In genomic region chr3:153516848-153517247, GRCm38 (mm10) we compare ENCODE assay signal across 14 mouse cellular contexts.
"Had no signal": no experiment of that assay in that cellular context is flagged by ENCODE, and none has a peak within 500 bp of the region (broad histone marks: within the 10 kb centered on the region; RNA-seq: fewer than 3 reads in every experiment).

No protein-coding gene starts in this region.

- H3K9ac ChIP-seq: limb, embryonic 12.5 days; limb, embryonic 15.5 days; liver, embryonic 14.5 days; liver, postnatal 0 days; lung, embryonic 14.5 days; midbrain, embryonic 13.5 days had no signal

- H3K27ac ChIP-seq: limb, embryonic 12.5 days; limb, embryonic 15.5 days; liver, embryonic 14.5 days; macrophage; midbrain, embryonic 13.5 days had no signal

- H3K4me2 ChIP-seq: limb, embryonic 12.5 days; limb, embryonic 15.5 days; liver, embryonic 11.5 days; lung, embryonic 14.5 days; midbrain, embryonic 13.5 days had no signal

- DNase-seq: kidney, postnatal 14 days; kidney, postnatal 4 days; left cerebral cortex, postnatal 4 days; liver, postnatal 0 days; lung, embryonic 14.5 days; thymus, adult 18-20 months; thymus, postnatal 36 days had no signal

- ATAC-seq: liver, postnatal 0 days; lung, postnatal 0 days; midbrain, embryonic 13.5 days had no signal

- H3K4me1 ChIP-seq: limb, embryonic 12.5 days; midbrain, embryonic 13.5 days had no signal

- H3K27me3 ChIP-seq: limb, embryonic 12.5 days; limb, embryonic 15.5 days; midbrain, embryonic 13.5 days had no signal

- H3K36me3 ChIP-seq: limb, embryonic 12.5 days; limb, embryonic 15.5 days had no signal

- H3K4me3 ChIP-seq: limb, embryonic 12.5 days; limb, embryonic 15.5 days; midbrain, embryonic 13.5 days had no signal
